ENCODE assay signal across 8 mouse cellular contexts in the genomic region with DNA sequence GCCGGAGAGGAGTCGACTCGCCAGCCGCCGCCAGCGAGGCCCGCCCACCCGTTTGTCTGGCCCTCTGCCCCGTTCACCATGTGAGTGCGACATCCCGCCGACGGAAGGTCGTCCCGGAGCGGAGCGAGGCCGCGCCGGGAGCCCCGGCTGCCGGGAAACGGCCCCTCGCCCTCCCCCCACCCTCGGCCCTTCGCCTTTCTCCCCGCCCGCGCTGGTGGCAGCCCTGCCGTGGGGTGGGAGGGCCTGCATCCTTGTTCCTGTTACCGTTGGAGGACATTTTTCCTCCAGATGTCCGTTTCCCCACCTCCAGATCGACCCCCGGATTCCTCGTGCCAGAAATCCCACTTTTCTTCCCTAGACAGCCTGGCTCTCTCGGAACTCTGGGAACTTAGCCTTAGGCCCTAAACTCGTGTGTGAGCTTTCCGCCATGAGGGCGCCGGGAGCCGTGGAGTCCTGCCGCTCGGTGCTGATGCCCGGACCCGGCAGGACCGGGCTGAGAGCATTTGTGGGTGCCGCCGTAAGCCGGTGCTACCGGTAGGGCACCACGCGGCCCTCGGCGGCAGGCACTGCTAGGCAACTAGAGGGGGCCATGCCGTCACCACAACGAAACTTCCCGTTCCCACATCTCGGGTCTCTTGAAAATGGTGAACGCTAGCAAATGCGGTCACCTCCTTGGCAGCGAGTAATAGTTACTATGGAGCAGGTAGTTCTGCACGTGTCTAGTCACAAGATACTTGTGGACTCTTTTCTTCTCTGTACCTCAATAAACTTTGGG. TPM values are rescaled to one million over a fixed set of nuclear protein-coding genes. Genes with fewer than 3 reads are reported as not detected.
A peak's percentile ranks its signal among the peaks of the same experiment; 100 is the strongest.
DNase-seq lines count a peak whose midpoint lies in the region; ATAC-seq and TF ChIP-seq lines count a peak whose summit lies in the region.

No protein-coding gene starts in this region.

- H3K79me2 ChIP-seq in macrophage (ENCODE audit: inconsistent target), result peaks cover 51% of the 10 kb centered on the region

- peak overlapping the region; percentile 80 for H3K4me2 ChIP-seq in hindbrain, embryonic 14.5 days (replicated peaks)

- H3K27ac ChIP-seq in ES-E14 (ENCODE audit: insufficient read depth, low read depth, low read length, poor library complexity, severe bottlenecking) (peak overlapping the region; percentile 97), macrophage (peak overlapping the region; percentile 71)
- H3K27ac ChIP-seq in hindbrain, embryonic 14.5 days, result peak overlapping the region; percentile 99

- H3K4me3 ChIP-seq in ES-E14 (ENCODE audit: insufficient read depth in 1 of 2, low read depth in 1 of 2, low read length in 2 of 2, poor library complexity in 1 of 2, severe bottlenecking in 1 of 2), result peak overlapping the region; percentile 94 to 97
- H3K4me3 ChIP-seq in hindbrain, embryonic 14.5 days (replicated peaks; ENCODE audit: low read length), result peak overlapping the region; percentile 61
- peak overlapping the region; percentile 65 for H3K4me3 ChIP-seq in macrophage (ENCODE audit: inconsistent target)

- peaks cover 10% of the 10 kb centered on the region for H3K36me3 ChIP-seq in ES-E14 (ENCODE audit: control insufficient read depth, insufficient read depth, low read length, poor library complexity, severe bottlenecking)
- H3K36me3 ChIP-seq in hindbrain, embryonic 14.5 days (replicated peaks; ENCODE audit: control insufficient read depth, insufficient read depth), result 0 out of 2 replicates have a peak, but pooled peaks cover 3% of the 10 kb centered on the region
- no peaks in the 10 kb centered on the region for H3K36me3 ChIP-seq in macrophage (ENCODE audit: inconsistent target)

- H3K27me3 ChIP-seq in hindbrain, embryonic 14.5 days (ENCODE audit: control insufficient read depth, insufficient read depth, low read length), result no peaks in the 10 kb centered on the region

- peak overlapping the region; percentile 99 for H3K9ac ChIP-seq in ES-E14 (ENCODE audit: insufficient read depth, low read depth, low read length, poor library complexity, severe bottlenecking)
- H3K9ac ChIP-seq in hindbrain, embryonic 14.5 days, result peak overlapping the region; percentile 89

- in situ Hi-C loops in ES-E14 (cut with MboI; ENCODE audit: low sequenced_read_pairs in 2 of 2, unreplicated experiment in 2 of 2), result no loop called here

- DNase-seq in ES-E14 (ENCODE audit: low read depth, low spot score), result no peak
- DNase-seq in brain, embryonic 14.5 days (ENCODE audit: low read depth), result peak; percentile 68
- no peak for DNase-seq in hindbrain, embryonic 14.5 days (ENCODE audit: low spot score)
- DNase-seq in layer of hippocampus, postnatal 36 days, result peak; percentile 46 to 48
- peak; percentile 36 for DNase-seq in right cerebral cortex, postnatal 14 days
- peak; percentile 73 for DNase-seq in yolk sac, embryonic 10.5 days (ENCODE audit: low spot score)

- TF ChIP-seq CTCF in brain, embryonic 14.5 days (IDR thresholded peaks at IDR 0.05; ENCODE audit: borderline replicate concordance, extremely low read depth, insufficient read depth, insufficient read length), result no peak

- H3K9me3 ChIP-seq in ES-E14 (ENCODE audit: control insufficient read depth, insufficient read depth, low read depth, low read length), result no peaks in the 10 kb centered on the region
- no peaks in the 10 kb centered on the region for H3K9me3 ChIP-seq in hindbrain, embryonic 14.5 days (ENCODE audit: control insufficient read depth, low read length)

- under 1% methylated on average over 58 of the region's 62 CpGs for WGBS in hindbrain, embryonic 14.5 days
- under 1% methylated on average over 39 of the region's 62 CpGs for WGBS in macrophage (ENCODE audit: missing documents)

- peak; percentile 21; the same call in 1 of the 2 replicates for ATAC-seq in frontal cortex, adult (ENCODE audit: low TSS enrichment)
- ATAC-seq in hindbrain, embryonic 14.5 days (ENCODE audit: low FRiP score), result peak; percentile 41

- peaks cover 0 to 4% of the 10 kb centered on the region in 2 experiments; a peak in 3 of 4 replicates for H3K4me1 ChIP-seq in ES-E14 (ENCODE audit: control insufficient read depth in 2 of 2, insufficient read depth in 2 of 2, low read length in 2 of 2, poor library complexity in 1 of 2)
- peaks cover 23% of the 10 kb centered on the region for H3K4me1 ChIP-seq in hindbrain, embryonic 14.5 days (replicated peaks; ENCODE audit: control insufficient read depth, insufficient read depth, low read length)

- peak; percentile 27; the same call in 1 of the 2 replicates for TF ChIP-seq POLR2A in brain, embryonic 14.5 days (IDR thresholded peaks at IDR 0.05; ENCODE audit: borderline replicate concordance, extremely low read depth, insufficient read depth, insufficient read length, poor library complexity, severe bottlenecking)

TF ChIP-seq in ES-E14, 5 proteins besides CTCF, POLR2A, EP300 and RAD21:
- TF ChIP-seq HCFC1 (IDR thresholded peaks at IDR 0.05; ENCODE audit: borderline replicate concordance, insufficient read depth, low read length) (peak; percentile 60; the same call in 1 of the 2 replicates), MAFK (IDR thresholded peaks at IDR 0.05; ENCODE audit: insufficient read depth, low read depth, low read length) (no peak)

RNA-seq across cellular contexts. Expression of a gene that starts 0.6 kb away (rescaled TPM):
- 125 and 240 TPM in 2 replicates for total RNA-seq in ES-E14 (2012; rRNA removed)
- 67.9 and 97.4 TPM in 2 replicates for polyA plus RNA-seq in brain, embryonic 14.5 days (2012; rRNA removed)
- polyA plus RNA-seq in hindbrain, embryonic 14.5 days (2014; fragmentation: Nextera tagmentation; extraction: Ambion mirVana), result 393 and 410 TPM in 2 replicates
- total RNA-seq in layer of hippocampus, postnatal 36 days (2021), result 100 to 1,000 TPM; 155 to 157 TPM
- 10 to 100 TPM; 20.4 to 59.5 (median 32.0) TPM for total RNA-seq in macrophage (2018; cell fraction: chromatin; rRNA removed)
- total RNA-seq in macrophage (2018; cell fraction: cytosol; rRNA removed), result 100 to 1,000 TPM; 104 to 143 (median 120) TPM
- total RNA-seq in macrophage (2018; cell fraction: nucleus; rRNA removed), result 10 to 100 TPM; 32.1 to 91.0 (median 51.0) TPM
- polyA plus RNA-seq in macrophage (2018), result 66.7 to 167 TPM (median 80.1 TPM) in 3 replicates

RNA-seq across cellular contexts. Expression of a gene that starts 23.7 kb away (rescaled TPM):
- total RNA-seq in ES-E14 (2012; rRNA removed), result 1,760 and 2,075 TPM in 2 replicates
- polyA plus RNA-seq in brain, embryonic 14.5 days (2012; rRNA removed), result 1,616 and 2,161 TPM in 2 replicates
- 2,242 and 2,471 TPM in 2 replicates for polyA plus RNA-seq in hindbrain, embryonic 14.5 days (2014; fragmentation: Nextera tagmentation; extraction: Ambion mirVana)
- 1,000 to 10,000 TPM; 1,628 to 1,744 TPM for total RNA-seq in layer of hippocampus, postnatal 36 days (2021)
- 100 to 1,000 TPM; 115 to 422 (median 284) TPM for total RNA-seq in macrophage (2018; cell fraction: chromatin; rRNA removed)
- 100 to 1,000 TPM; 573 to 964 (median 692) TPM for total RNA-seq in macrophage (2018; cell fraction: cytosol; rRNA removed)
- total RNA-seq in macrophage (2018; cell fraction: nucleus; rRNA removed), result 100 to 1,000 TPM; 137 to 411 (median 296) TPM
- polyA plus RNA-seq in macrophage (2018), result 455 to 1,015 TPM (median 549 TPM) in 3 replicates

RNA-seq across cellular contexts. Expression of a gene that starts 24.0 kb away (rescaled TPM):
- 746 and 1,114 TPM in 2 replicates for total RNA-seq in ES-E14 (2012; rRNA removed)
- 286 and 390 TPM in 2 replicates for polyA plus RNA-seq in brain, embryonic 14.5 days (2012; rRNA removed)
- polyA plus RNA-seq in hindbrain, embryonic 14.5 days (2014; fragmentation: Nextera tagmentation; extraction: Ambion mirVana), result 558 and 592 TPM in 2 replicates
- total RNA-seq in layer of hippocampus, postnatal 36 days (2021), result 100 to 1,000 TPM; 338 to 342 TPM
- 100 to 1,000 TPM in 1 of 26 experiments, 10 to 100 TPM in 25; 30.8 to 141 (median 53.1) TPM for total RNA-seq in macrophage (2018; cell fraction: chromatin; rRNA removed)
- total RNA-seq in macrophage (2018; cell fraction: cytosol; rRNA removed), result 100 to 1,000 TPM; 284 to 845 (median 449) TPM
- 100 to 1,000 TPM in 5 of 26 experiments, 10 to 100 TPM in 21; 51.7 to 128 (median 91.8) TPM for total RNA-seq in macrophage (2018; cell fraction: nucleus; rRNA removed)
- 676 to 712 TPM (median 694 TPM) in 3 replicates for polyA plus RNA-seq in macrophage (2018)

RNA-seq across cellular contexts. Expression of a gene that starts 32.0 kb away (rescaled TPM):
- 42.8 and 59.9 TPM in 2 replicates for total RNA-seq in ES-E14 (2012; rRNA removed)
- polyA plus RNA-seq in brain, embryonic 14.5 days (2012; rRNA removed), result 32.2 and 33.1 TPM in 2 replicates
- 17.7 and 19.0 TPM in 2 replicates for polyA plus RNA-seq in hindbrain, embryonic 14.5 days (2014; fragmentation: Nextera tagmentation; extraction: Ambion mirVana)
- 10 to 100 TPM; 39.9 to 46.8 TPM for total RNA-seq in layer of hippocampus, postnatal 36 days (2021)
- total RNA-seq in macrophage (2018; cell fraction: chromatin; rRNA removed), result 100 to 1,000 TPM in 21 of 26 experiments, 10 to 100 TPM in 5; 64.2 to 241 (median 179) TPM
- total RNA-seq in macrophage (2018; cell fraction: cytosol; rRNA removed), result 10 to 100 TPM; 23.9 to 57.1 (median 44.1) TPM
- total RNA-seq in macrophage (2018; cell fraction: nucleus; rRNA removed), result 100 to 1,000 TPM in 15 of 26 experiments, 10 to 100 TPM in 11; 54.2 to 152 (median 102) TPM
- 20.2 to 33.8 TPM (median 31.2 TPM) in 3 replicates for polyA plus RNA-seq in macrophage (2018)

RNA-seq across cellular contexts. Expression of a gene that starts 44.4 kb away (rescaled TPM):
- total RNA-seq in ES-E14 (2012; rRNA removed), result 51.8 and 63.5 TPM in 2 replicates
- polyA plus RNA-seq in brain, embryonic 14.5 days (2012; rRNA removed), result 25.4 and 35.6 TPM in 2 replicates
- 36.9 and 39.3 TPM in 2 replicates for polyA plus RNA-seq in hindbrain, embryonic 14.5 days (2014; fragmentation: Nextera tagmentation; extraction: Ambion mirVana)
- 1 to 10 TPM; 5.8 to 7.3 TPM for total RNA-seq in layer of hippocampus, postnatal 36 days (2021)
- total RNA-seq in macrophage (2018; cell fraction: chromatin; rRNA removed), result 10 to 100 TPM in 11 of 26 experiments, 1 to 10 TPM in 15; 1.2 to 20.8 (median 8.5) TPM
- 1 to 10 TPM; 2.4 to 7.1 (median 4.7) TPM for total RNA-seq in macrophage (2018; cell fraction: cytosol; rRNA removed)
- total RNA-seq in macrophage (2018; cell fraction: nucleus; rRNA removed), result 10 to 100 TPM in 4 of 26 experiments, 1 to 10 TPM in 22; 2.0 to 43.5 (median 6.6) TPM
- polyA plus RNA-seq in macrophage (2018), result 3.5 to 24.5 TPM (median 8.9 TPM) in 3 replicates

Comparison
In these comparisons a context has a peak if more than half of its experiments do, and no peak if none do; other contexts are left out.
1. DNase-seq: peak in brain, embryonic 14.5 days (single experiment), layer of hippocampus, postnatal 36 days (2 of 2), right cerebral cortex, postnatal 14 days (single experiment) and yolk sac, embryonic 10.5 days (single experiment); none in ES-E14 (single experiment) and hindbrain, embryonic 14.5 days (single experiment).
2. Peak in every context shown above with its lines, with median percentiles within 50 percentile points of each other: H3K27ac ChIP-seq and H3K4me3 ChIP-seq.